Mouse (Mus musculus) spleen, adult 2 months (tissue): ENCODE results near the gene Myo15b. TPM values are rescaled to one million over a fixed set of nuclear protein-coding genes. Genes with fewer than 3 reads are reported as not detected.

ENCODE experiments used
- DNase-seq, 2 experiments: peaks; one replicate each; pipeline versions ENCODE4 v3.0.0 to v3.0.0-alpha.2; 2012 to 2021; ENCODE audit warnings: low spot score in 2 of 2, low read depth in 1 of 2
- H3K27ac ChIP-seq: fragments of 200-500 bp; 2 replicates; pipeline ENCODE4 v1.5.1; 2012; ENCODE audit warnings: low read length, inconsistent platforms; ENCODE audit not compliant: insufficient read depth
- H3K27me3 ChIP-seq: fragments of 200-500 bp; 2 replicates; pipeline ENCODE4 v1.6.1; 2012; ENCODE audit warnings: mild to moderate bottlenecking, moderate library complexity, low read length, inconsistent platforms; ENCODE audit not compliant: control insufficient read depth, insufficient read depth
- H3K36me3 ChIP-seq: fragments of 200-500 bp; 2 replicates; pipeline ENCODE4 v1.6.1; 2012; ENCODE audit warnings: mild to moderate bottlenecking, low read length, inconsistent platforms; ENCODE audit not compliant: control insufficient read depth, insufficient read depth
- H3K4me1 ChIP-seq: fragments of 200-500 bp; 2 replicates; pipeline ENCODE4 v1.6.1; 2011; ENCODE audit warnings: inconsistent platforms; ENCODE audit not compliant: control insufficient read depth, insufficient read depth, insufficient read length
- H3K4me3 ChIP-seq: fragments of 200-500 bp; 2 replicates; pipeline ENCODE4 v1.5.1; 2011; ENCODE audit warnings: mild to moderate bottlenecking, inconsistent platforms; ENCODE audit not compliant: insufficient read depth, insufficient read length; ENCODE audit errors: extremely low read depth
- CTCF ChIP-seq: fragments of 200-500 bp; IDR thresholded peaks from 2 replicates; pipeline ENCODE4 v1.5.1; 2011; ENCODE audit warnings: mild to moderate bottlenecking, inconsistent platforms; ENCODE audit not compliant: insufficient read depth, insufficient read length, insufficient replicate concordance; ENCODE audit errors: extremely low read depth
- POLR2A ChIP-seq: fragments of 200-500 bp; IDR thresholded peaks from 2 replicates; pipeline ENCODE4 v1.6.1; 2011; ENCODE audit warnings: low read depth, low read length, inconsistent platforms
- WGBS: fragments of 180-500 bp; shearing (Covaris S2); methylation state at CpG from one replicate; pipeline ENCODE4 v1.1.7; 2018; 5-methylcytosine and 5-hydroxymethylcytosine counted together
- polyA plus RNA-seq: library from polyadenylated mRNA; depleted of rRNA; stranded (reverse); fragments of >200 nt; gene quantifications from 2 replicates; pipeline ENCODE4 v1.2.3, GENCODE M21; 2012; rRNA removed

Myo15b gene
- polyA plus RNA-seq, 1 experiment, result 1.6 TPM

GRCm38 (mm10) chr11:115941980-115942379 is 83.8 kb downstream of the Myo15b start:
- H3K4me1 ChIP-seq, result no peaks in the 10 kb centered on the region
- H3K27ac ChIP-seq, result no peak overlapping the region
- DNase-seq, result no peak
- WGBS, result 90% methylated on average over 7 of the region's 7 CpGs
- H3K36me3 ChIP-seq, result peaks cover 21% of the 10 kb centered on the region
- H3K27me3 ChIP-seq, result no peaks in the 10 kb centered on the region
- TF ChIP-seq POLR2A, result no peak
- TF ChIP-seq CTCF, result no peak
- no peak overlapping the region for H3K4me3 ChIP-seq

Other genes with a start within 250 kb of the Myo15b start
- 175 and 210 TPM in 2 replicates for gene Mif4gd, start 245.4 kb upstream of the Myo15b start, polyA plus RNA-seq
- gene Slc25a19, start 230.1 kb upstream of the Myo15b start, polyA plus RNA-seq, result 64.0 and 82.0 TPM in 2 replicates
- gene Grb2, start 149.8 kb upstream of the Myo15b start, polyA plus RNA-seq, result 74.4 and 74.7 TPM in 2 replicates
- 42.0 and 56.3 TPM in 2 replicates for gene Tmem94, start 93.0 kb upstream of the Myo15b start, polyA plus RNA-seq
- 13.2 and 15.9 TPM in 2 replicates for gene Caskin2, start 44.8 kb upstream of the Myo15b start, polyA plus RNA-seq
- 30.8 and 42.9 TPM in 2 replicates for gene Tsen54, start 43.7 kb upstream of the Myo15b start, polyA plus RNA-seq
- 26.1 and 26.7 TPM in 2 replicates for gene Llgl2, start 34.4 kb upstream of the Myo15b start, polyA plus RNA-seq
- 5.7 and 8.0 TPM in 2 replicates for gene Smim5, start 41.6 kb downstream of the Myo15b start, polyA plus RNA-seq
- 0.19 and 0.54 TPM in 2 replicates for gene Smim6, start 53.6 kb downstream of the Myo15b start, polyA plus RNA-seq
- gene Sap30bp, start 74.9 kb downstream of the Myo15b start, polyA plus RNA-seq, result 19.9 and 26.7 TPM in 2 replicates
- 28.7 and 32.1 TPM in 2 replicates for gene Recql5, start 75.1 kb downstream of the Myo15b start, polyA plus RNA-seq
- gene Itgb4, start 116.3 kb downstream of the Myo15b start, polyA plus RNA-seq, result 2.5 and 2.8 TPM in 2 replicates
- 30.8 and 39.4 TPM in 2 replicates for gene Galk1, start 154.3 kb downstream of the Myo15b start, polyA plus RNA-seq
- 161 and 200 TPM in 2 replicates for gene H3f3b, start 169.6 kb downstream of the Myo15b start, polyA plus RNA-seq
- gene Unk, start 171.9 kb downstream of the Myo15b start, polyA plus RNA-seq, result 37.9 and 64.9 TPM in 2 replicates
- 49.4 and 65.0 TPM in 2 replicates for gene Unc13d, start 219.6 kb downstream of the Myo15b start, polyA plus RNA-seq
- gene Wbp2, start 228.6 kb downstream of the Myo15b start, polyA plus RNA-seq, result 135 and 162 TPM in 2 replicates